Mouse (Mus musculus) heart, embryonic 13.5 days (tissue): ENCODE results near the gene Slc35b1. TPM values are rescaled to one million over a fixed set of nuclear protein-coding genes. Genes with fewer than 3 reads are reported as not detected.

ENCODE experiments used
- ATAC-seq: fragments of 200-750 bp; cut with Nextera tagmentation; 2 replicates; pipeline ENCODE4 v1.8.0; 2017; ENCODE audit warnings: moderate TSS enrichment; ENCODE audit not compliant: insufficient number of reproducible peaks, low FRiP score, low TSS enrichment; ENCODE audit errors: extremely low read depth
- H3K27ac ChIP-seq: fragments of 300-500 bp; sonication (generic); replicated peaks from 2 replicates; pipeline ENCODE4 v1.5.1; 2015; ENCODE audit warnings: moderate library complexity, mild to moderate bottlenecking, inconsistent platforms
- H3K27me3 ChIP-seq: fragments of 300-500 bp; sonication (generic); replicated peaks from 2 replicates; pipeline ENCODE4 v1.6.1; 2015; ENCODE audit warnings: mild to moderate bottlenecking, inconsistent platforms
- H3K36me3 ChIP-seq: fragments of 300-500 bp; sonication (generic); 2 replicates; pipeline ENCODE4 v1.6.1; 2015; ENCODE audit warnings: mild to moderate bottlenecking, inconsistent platforms
- H3K4me1 ChIP-seq: fragments of 300-500 bp; sonication (generic); 2 replicates; pipeline ENCODE4 v1.6.1; 2015; ENCODE audit warnings: inconsistent platforms
- H3K4me2 ChIP-seq: fragments of 300-500 bp; sonication (generic); 2 replicates; pipeline ENCODE4 v1.6.1; 2015; ENCODE audit warnings: inconsistent platforms, mild to moderate bottlenecking, moderate library complexity
- H3K4me3 ChIP-seq: fragments of 300-500 bp; sonication (generic); 2 replicates; pipeline ENCODE4 v1.5.1; 2015; ENCODE audit warnings: moderate library complexity, mild to moderate bottlenecking, inconsistent platforms
- H3K9ac ChIP-seq: fragments of 300-500 bp; sonication (generic); 2 replicates; pipeline ENCODE4 v1.6.1; 2015; ENCODE audit warnings: inconsistent platforms, mild to moderate bottlenecking, moderate library complexity
- H3K9me3 ChIP-seq: fragments of 300-500 bp; sonication (generic); 2 replicates; pipeline ENCODE4 v1.6.1; 2016; ENCODE audit warnings: inconsistent platforms
- WGBS: fragments of 180-500 bp; shearing (Covaris S2); methylation state at CpG from one replicate; pipeline ENCODE4 v1.1.7; 2015; ENCODE audit warnings: mixed read lengths; 5-methylcytosine and 5-hydroxymethylcytosine counted together
- polyA plus RNA-seq: library from polyadenylated mRNA; unstranded; fragments of >200 nt; fragmentation: Nextera tagmentation; extraction: Ambion mirVana; gene quantifications from 2 replicates; pipeline ENCODE4 v1.2.1, GENCODE M21; 2015

Slc35b1 gene
- polyA plus RNA-seq, 1 experiment from 2014 or later = 77.2 TPM

DNA sequence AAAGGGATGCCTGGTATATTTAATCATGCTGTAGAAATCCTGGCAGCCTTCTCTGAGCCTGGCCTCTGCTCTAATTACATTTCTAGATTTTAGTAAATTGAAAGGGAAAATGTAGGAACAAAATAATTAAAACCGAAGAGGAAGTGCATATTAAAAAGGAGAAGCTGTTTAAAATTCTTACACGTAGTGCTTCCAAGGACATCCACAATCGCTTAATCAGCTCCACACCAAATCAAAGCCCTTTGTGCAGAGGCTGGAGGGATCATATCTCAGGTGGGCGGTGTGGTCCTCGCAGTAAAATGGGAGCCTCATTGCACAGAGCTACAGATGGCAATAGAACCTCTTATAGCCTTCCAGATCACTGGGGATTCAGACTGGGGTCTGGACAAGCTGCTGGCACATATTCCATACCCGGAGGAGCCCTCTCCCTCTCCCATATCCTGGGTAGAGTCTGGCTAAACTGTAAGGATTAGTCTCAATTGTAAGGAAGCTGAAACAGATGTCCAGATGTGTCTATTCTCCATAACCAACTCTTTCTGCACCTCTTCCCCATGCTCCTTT is 27.0 kb downstream of the Slc35b1 start:
- Histone ChIP-seq H3K36me3 (no peaks in the 10 kb centered on the region), H3K4me3 (no peak overlapping the region), H3K27me3 (no peaks in the 10 kb centered on the region), H3K27ac (no peak overlapping the region), H3K9ac (no peak overlapping the region), H3K9me3 (no peaks in the 10 kb centered on the region), H3K4me1 (peaks cover 15% of the 10 kb centered on the region), H3K4me2 (no peak overlapping the region)
- WGBS = 71% methylated on average over 6 of the region's 6 CpGs
- ATAC-seq = no peak

DNA sequence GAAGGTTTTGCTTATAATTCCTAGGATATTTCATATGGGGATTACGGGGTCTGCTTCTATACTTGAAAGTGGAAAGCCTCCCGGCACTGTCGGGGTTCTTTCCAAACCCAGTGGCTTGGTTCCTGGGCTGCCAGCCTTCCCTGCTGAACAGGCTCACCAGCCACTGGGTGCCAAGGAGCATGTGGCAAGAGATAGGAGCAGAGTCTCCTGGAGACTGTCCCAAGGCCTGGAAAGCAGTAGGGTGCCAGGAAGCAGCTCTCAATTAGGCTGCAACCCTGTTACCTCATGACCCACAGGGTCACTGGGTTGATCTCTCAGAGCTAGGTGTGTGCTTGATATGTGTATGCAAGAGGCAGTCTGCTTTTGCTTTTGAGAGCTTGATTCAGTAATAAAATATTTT is 28.1 kb downstream of the Slc35b1 start:
- Histone ChIP-seq H3K27ac (no peak overlapping the region), H3K36me3 (no peaks in the 10 kb centered on the region), H3K4me1 (peaks cover 24% of the 10 kb centered on the region), H3K4me3 (no peak overlapping the region), H3K9me3 (no peaks in the 10 kb centered on the region), H3K4me2 (no peak overlapping the region), H3K9ac (no peak overlapping the region), H3K27me3 (no peaks in the 10 kb centered on the region)
- ATAC-seq = no peak
- 87% methylated on average over 3 of the region's 3 CpGs for WGBS

GRCm38 (mm10) chr11:95413641-95414535 is 29.4 kb downstream of the Slc35b1 start, which contains the start of gene Spop:
Gene Spop (plus strand): TSS chr11:95414080.
- peak within 1 kb of the TSS; percentile 71 for H3K4me3 ChIP-seq
- 2% methylated on average over 43 of the region's 58 CpGs for WGBS
- peaks cover 24% of the 10 kb centered on the region for H3K4me1 ChIP-seq
- peak within 1 kb of the TSS; percentile 82 for H3K9ac ChIP-seq
- peak; percentile 85 for ATAC-seq
- peak within 1 kb of the TSS; percentile 77 for H3K4me2 ChIP-seq
- H3K36me3 ChIP-seq = peaks cover 6% of the 10 kb centered on the region; the same call in 1 of the 2 replicates
- H3K27ac ChIP-seq = peak within 1 kb of the TSS; percentile 97
- H3K9me3 ChIP-seq = no peaks in the 10 kb centered on the region
- H3K27me3 ChIP-seq = no peaks in the 10 kb centered on the region

- peak; percentile 78 for ATAC-seq
- Histone ChIP-seq H3K36me3 (peaks cover 13% of the 10 kb centered on the region), H3K4me3 (peak overlapping the region; percentile 71), H3K27me3 (no peaks in the 10 kb centered on the region), H3K4me2 (peak overlapping the region; percentile 77), H3K9ac (peak overlapping the region; percentile 82), H3K4me1 (peaks cover 24% of the 10 kb centered on the region), H3K27ac (peak overlapping the region; percentile 97), H3K9me3 (no peaks in the 10 kb centered on the region)
- WGBS = under 1% methylated on average over 28 of the region's 28 CpGs
Measured at GRCm38 (mm10) chr11:95414536-95415161, 30.2 kb downstream of the Slc35b1 start.

DNA sequence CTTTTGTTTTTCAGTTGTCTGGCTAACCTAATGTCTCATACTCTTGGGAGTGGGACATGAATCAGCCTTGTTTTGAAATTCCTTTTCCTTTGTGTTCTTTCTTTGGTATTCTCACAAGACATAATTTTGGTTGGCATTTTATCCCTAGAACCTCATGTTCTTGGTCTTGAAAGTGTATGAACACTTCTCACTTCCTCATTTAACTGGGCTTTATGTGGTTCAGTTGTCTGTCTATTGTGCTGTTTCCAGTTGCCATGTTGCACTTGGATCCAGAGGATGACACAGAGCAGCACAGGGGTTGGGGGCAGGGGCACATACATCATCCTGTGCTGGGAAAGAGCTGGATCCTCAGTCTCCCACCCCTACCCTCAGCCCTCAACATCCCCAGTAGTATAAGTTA is 31.4 kb downstream of the Slc35b1 start:
- H3K9me3 ChIP-seq = no peaks in the 10 kb centered on the region
- H3K27ac ChIP-seq = peak overlapping the region; percentile 97; the same call in 1 of the 2 replicates
- H3K36me3 ChIP-seq = peaks cover 17% of the 10 kb centered on the region
- H3K4me2 ChIP-seq = peak overlapping the region; percentile 77
- H3K27me3 ChIP-seq = no peaks in the 10 kb centered on the region
- H3K4me1 ChIP-seq = peaks cover 24% of the 10 kb centered on the region
- peak overlapping the region; percentile 71 for H3K4me3 ChIP-seq
- ATAC-seq = no peak
- peak overlapping the region; percentile 82 for H3K9ac ChIP-seq

DNA sequence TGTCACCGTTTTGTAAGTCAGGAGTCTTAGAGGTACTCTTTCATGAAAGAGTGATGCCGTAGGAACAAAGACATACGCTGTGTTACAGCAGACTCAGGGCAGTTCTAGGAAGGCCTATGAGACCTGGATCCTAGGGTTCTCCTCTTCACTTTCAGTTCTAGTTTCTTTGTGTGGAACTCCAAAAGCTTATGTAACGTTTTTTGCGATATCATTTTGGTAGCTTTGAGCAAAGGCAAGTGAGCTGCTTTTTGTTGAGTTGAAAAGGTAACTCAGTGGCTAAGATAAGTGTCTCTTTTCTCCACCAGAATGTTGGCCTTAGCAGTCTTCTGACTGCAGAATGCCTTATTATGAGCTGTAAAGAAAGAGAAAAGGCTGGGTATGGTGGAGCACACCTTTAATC is 32.8 kb downstream of the Slc35b1 start:
- H3K27me3 ChIP-seq = no peaks in the 10 kb centered on the region
- peaks cover 17% of the 10 kb centered on the region for H3K36me3 ChIP-seq
- H3K27ac ChIP-seq = no peak overlapping the region
- H3K4me2 ChIP-seq = no peak overlapping the region
- H3K4me3 ChIP-seq = no peak overlapping the region
- peaks cover 24% of the 10 kb centered on the region for H3K4me1 ChIP-seq
- 75% methylated on average over 5 of the region's 5 CpGs for WGBS
- H3K9ac ChIP-seq = no peak overlapping the region
- no peaks in the 10 kb centered on the region for H3K9me3 ChIP-seq
- no peak for ATAC-seq

- 80% methylated on average over 2 of the region's 2 CpGs for WGBS
- Histone ChIP-seq H3K4me2 (no peak overlapping the region), H3K4me3 (no peak overlapping the region), H3K4me1 (peaks cover 24% of the 10 kb centered on the region), H3K27ac (no peak overlapping the region), H3K27me3 (no peaks in the 10 kb centered on the region), H3K9ac (no peak overlapping the region), H3K9me3 (no peaks in the 10 kb centered on the region), H3K36me3 (peaks cover 21% of the 10 kb centered on the region)
- no peak for ATAC-seq
Measured at GRCm38 (mm10) chr11:95420880-95421435, 36.5 kb downstream of the Slc35b1 start.

- 77% methylated on average over 3 of the region's 3 CpGs for WGBS
- Histone ChIP-seq H3K27me3 (no peaks in the 10 kb centered on the region), H3K9ac (no peak overlapping the region), H3K27ac (no peak overlapping the region), H3K9me3 (no peaks in the 10 kb centered on the region), H3K4me3 (no peak overlapping the region), H3K4me2 (no peak overlapping the region), H3K4me1 (peaks cover 11% of the 10 kb centered on the region), H3K36me3 (peaks cover 17% of the 10 kb centered on the region)
- no peak for ATAC-seq
Measured at GRCm38 (mm10) chr11:95423505-95423904, 39.0 kb downstream of the Slc35b1 start.

DNA sequence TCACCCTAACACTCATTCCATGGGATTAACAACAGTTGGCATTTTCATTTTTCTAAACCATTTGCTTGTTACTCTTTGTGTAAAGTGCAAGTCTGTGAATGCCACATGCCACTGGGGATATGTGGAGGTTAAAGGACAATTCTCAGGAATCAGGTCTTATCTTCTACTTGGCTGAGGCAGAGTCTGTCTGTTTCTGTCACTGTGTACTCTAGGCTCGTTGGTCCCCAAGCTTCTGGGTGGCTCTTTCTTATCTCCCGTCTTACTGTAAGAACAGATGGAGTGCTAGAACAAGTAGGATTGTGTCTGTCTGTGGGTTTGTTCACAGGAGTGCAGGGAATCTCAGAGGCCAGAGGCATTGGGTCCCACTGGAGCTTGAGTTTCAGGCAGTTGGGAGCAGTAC is 46.9 kb downstream of the Slc35b1 start:
- H3K4me2 ChIP-seq = no peak overlapping the region
- H3K4me3 ChIP-seq = no peak overlapping the region
- WGBS = 8% methylated on average over 2 of the region's 2 CpGs
- H3K27ac ChIP-seq = no peak overlapping the region; the same call in 1 of the 2 replicates
- H3K9me3 ChIP-seq = no peaks in the 10 kb centered on the region
- H3K9ac ChIP-seq = no peak overlapping the region
- H3K4me1 ChIP-seq = peaks cover 52% of the 10 kb centered on the region
- H3K27me3 ChIP-seq = no peaks in the 10 kb centered on the region
- ATAC-seq = no peak
- H3K36me3 ChIP-seq = peaks cover 4% of the 10 kb centered on the region

DNA sequence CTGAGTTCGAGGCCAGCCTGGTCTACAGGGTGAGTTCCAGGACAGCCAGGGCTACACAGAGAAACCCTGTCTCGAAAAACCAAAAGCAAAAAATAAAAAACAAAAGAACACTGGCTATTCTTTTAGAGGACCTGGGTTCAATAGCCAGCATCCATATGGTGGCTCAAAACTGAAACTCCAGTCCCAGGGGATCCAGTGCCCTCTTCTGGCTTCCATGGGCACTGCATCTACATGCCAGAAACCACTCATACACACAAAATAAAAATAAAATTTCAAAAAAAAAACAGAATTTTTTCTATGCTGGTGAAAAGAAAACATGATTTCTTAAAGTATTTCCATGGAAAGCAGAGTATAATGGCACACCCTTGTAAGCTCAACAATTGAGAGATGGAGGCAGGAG is 47.7 kb downstream of the Slc35b1 start:
- WGBS = 91% methylated on average over 2 of the region's 2 CpGs
- no peak overlapping the region for H3K4me3 ChIP-seq
- peaks cover 52% of the 10 kb centered on the region for H3K4me1 ChIP-seq
- H3K4me2 ChIP-seq = no peak overlapping the region
- H3K9me3 ChIP-seq = no peaks in the 10 kb centered on the region
- H3K27ac ChIP-seq = no peak overlapping the region
- no peak for ATAC-seq
- peaks cover 6% of the 10 kb centered on the region for H3K36me3 ChIP-seq
- no peak overlapping the region for H3K9ac ChIP-seq
- H3K27me3 ChIP-seq = no peaks in the 10 kb centered on the region
